Mouse (Mus musculus): ENCODE results near the gene Tbc1d5. TPM values are rescaled to one million over a fixed set of nuclear protein-coding genes. Genes with fewer than 3 reads are reported as not detected.

Tbc1d5 gene
- polyA plus RNA-seq, 1 experiment = 7.2 TPM

GRCm38 (mm10) chr17:50791671-50792070, 387.5 kb downstream of the Tbc1d5 start:
- no peaks in the 10 kb centered on the region for H3K27me3 ChIP-seq (replicated peaks)
- TF ChIP-seq GATA1 (IDR thresholded peaks at IDR 0.05; ENCODE audit: borderline replicate concordance, low read length) = no peak
- no peak for TF ChIP-seq FLI1 (IDR thresholded peaks at IDR 0.05; ENCODE audit: low read length)
- no peaks in the 10 kb centered on the region for H3K9me3 ChIP-seq

DNA sequence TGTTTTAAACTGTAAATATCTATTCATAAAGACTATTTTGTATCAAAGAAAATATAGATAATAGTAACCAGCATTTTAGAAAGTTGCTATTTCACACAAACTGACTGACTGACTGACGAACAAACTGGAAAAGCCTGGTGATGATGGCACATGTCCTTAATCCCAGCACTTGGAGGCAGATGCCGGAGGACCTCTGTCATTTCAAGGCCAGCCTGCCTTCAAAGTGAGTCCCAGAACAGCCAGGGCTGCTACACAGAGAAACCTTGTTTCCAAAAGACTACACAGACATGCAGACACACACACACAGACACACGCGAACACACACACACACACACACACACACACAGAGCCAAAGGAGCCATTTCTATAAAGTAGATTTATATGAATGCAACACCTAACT, 390.3 kb downstream of the Tbc1d5 start:
- peaks cover 3% of the 10 kb centered on the region for H3K36me3 ChIP-seq (replicated peaks; ENCODE audit: low read length)
- no peak overlapping the region for H3K4me3 ChIP-seq (replicated peaks)
- no peaks in the 10 kb centered on the region for H3K9me3 ChIP-seq
- H3K4me1 ChIP-seq = no peaks in the 10 kb centered on the region
- H3K27me3 ChIP-seq (replicated peaks) = no peaks in the 10 kb centered on the region
- no peak for TF ChIP-seq GATA1 (IDR thresholded peaks at IDR 0.05; ENCODE audit: borderline replicate concordance, low read length)
- no peak for TF ChIP-seq FLI1 (IDR thresholded peaks at IDR 0.05; ENCODE audit: low read length)

More at GRCm38 (mm10) chr17:50791671-50792070, 387.5 kb downstream of the Tbc1d5 start:
- peaks cover 3% of the 10 kb centered on the region for H3K36me3 ChIP-seq (replicated peaks; ENCODE audit: low read length)
- H3K4me3 ChIP-seq (replicated peaks) = no peak overlapping the region
- H3K4me1 ChIP-seq = no peaks in the 10 kb centered on the region

GRCm38 (mm10) chr17:50775247-50775646, 403.9 kb downstream of the Tbc1d5 start:
- Histone ChIP-seq H3K36me3 (replicated peaks; ENCODE audit: low read length) (peaks cover 24% of the 10 kb centered on the region), H3K4me3 (replicated peaks) (no peak overlapping the region), H3K4me1 (no peaks in the 10 kb centered on the region), H3K27me3 (replicated peaks) (no peaks in the 10 kb centered on the region), H3K9me3 (peaks cover 3% of the 10 kb centered on the region)
- TF ChIP-seq FLI1 (IDR thresholded peaks at IDR 0.05; ENCODE audit: low read length) = no peak

GRCm38 (mm10) chr17:50764387-50764786, 414.8 kb downstream of the Tbc1d5 start:
- Histone ChIP-seq H3K27me3 (replicated peaks) (no peaks in the 10 kb centered on the region), H3K9me3 (no peaks in the 10 kb centered on the region), H3K4me1 (peaks cover 42% of the 10 kb centered on the region), H3K36me3 (replicated peaks; ENCODE audit: low read length) (peaks cover 17% of the 10 kb centered on the region), H3K4me3 (replicated peaks) (no peak overlapping the region)
- no peak for TF ChIP-seq FLI1 (IDR thresholded peaks at IDR 0.05; ENCODE audit: low read length)
- TF ChIP-seq GATA1 (IDR thresholded peaks at IDR 0.05; ENCODE audit: borderline replicate concordance, low read length) = no peak

GRCm38 (mm10) chr17:50763407-50763806, 415.7 kb downstream of the Tbc1d5 start:
- Histone ChIP-seq H3K9me3 (no peaks in the 10 kb centered on the region), H3K4me3 (replicated peaks) (peak overlapping the region; percentile 54), H3K4me1 (peaks cover 47% of the 10 kb centered on the region), H3K27me3 (replicated peaks) (no peaks in the 10 kb centered on the region), H3K36me3 (replicated peaks; ENCODE audit: low read length) (peaks cover 17% of the 10 kb centered on the region)
- TF ChIP-seq GATA1 (IDR thresholded peaks at IDR 0.05; ENCODE audit: borderline replicate concordance, low read length) = no peak
- no peak for TF ChIP-seq FLI1 (IDR thresholded peaks at IDR 0.05; ENCODE audit: low read length)

DNA sequence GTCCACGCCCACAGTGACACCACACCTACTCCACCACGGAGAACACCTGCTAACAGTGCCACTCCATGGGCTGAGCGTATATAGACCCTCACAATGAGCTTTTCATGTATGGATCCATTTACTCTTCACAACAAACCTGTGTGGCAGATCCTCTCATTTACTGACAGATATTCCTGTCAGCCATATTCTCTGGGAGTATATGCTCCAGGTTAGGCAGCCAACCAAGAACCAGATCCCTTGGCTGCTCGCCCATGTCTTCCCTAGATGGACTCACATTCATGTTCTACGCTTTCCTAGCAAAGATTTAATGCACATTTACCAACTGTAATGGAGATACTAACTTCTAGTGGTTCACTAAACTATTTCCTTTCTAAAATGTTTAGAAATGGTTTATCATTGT, 416.9 kb downstream of the Tbc1d5 start:
- H3K4me1 ChIP-seq = peaks cover 51% of the 10 kb centered on the region
- no peaks in the 10 kb centered on the region for H3K27me3 ChIP-seq (replicated peaks)
- H3K9me3 ChIP-seq = no peaks in the 10 kb centered on the region
- peaks cover 18% of the 10 kb centered on the region for H3K36me3 ChIP-seq (replicated peaks; ENCODE audit: low read length)
- H3K4me3 ChIP-seq (replicated peaks) = no peak overlapping the region
- no peak for TF ChIP-seq FLI1 (IDR thresholded peaks at IDR 0.05; ENCODE audit: low read length)
- no peak for TF ChIP-seq GATA1 (IDR thresholded peaks at IDR 0.05; ENCODE audit: borderline replicate concordance, low read length)

DNA sequence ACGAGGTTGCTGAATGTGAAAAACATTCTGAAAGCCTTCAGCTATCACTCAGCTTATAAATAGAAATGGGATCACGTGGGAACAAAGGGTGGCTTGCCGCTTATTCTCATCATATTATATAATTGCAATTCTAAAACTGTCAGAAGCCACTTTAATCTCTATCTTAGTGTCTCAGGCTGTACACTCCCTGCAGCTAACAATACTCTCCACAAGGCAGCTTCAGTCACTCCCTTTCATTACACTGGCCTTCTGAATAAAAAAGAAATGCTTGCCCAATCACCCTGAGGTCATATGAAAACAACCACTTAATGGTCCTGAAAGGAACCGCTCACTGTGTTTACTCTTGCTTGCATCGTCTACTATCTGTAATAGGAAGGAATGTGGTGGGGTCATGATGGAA, 418.1 kb downstream of the Tbc1d5 start:
- TF ChIP-seq FLI1 (IDR thresholded peaks at IDR 0.05; ENCODE audit: low read length) = no peak
- TF ChIP-seq GATA1 (IDR thresholded peaks at IDR 0.05; ENCODE audit: borderline replicate concordance, low read length) = no peak
- Histone ChIP-seq H3K9me3 (no peaks in the 10 kb centered on the region), H3K36me3 (replicated peaks; ENCODE audit: low read length) (peaks cover 28% of the 10 kb centered on the region), H3K4me1 (peaks cover 54% of the 10 kb centered on the region), H3K4me3 (replicated peaks) (no peak overlapping the region), H3K27me3 (replicated peaks) (no peaks in the 10 kb centered on the region)

GRCm38 (mm10) chr17:50753356-50754138, 425.6 kb downstream of the Tbc1d5 start:
- H3K9me3 ChIP-seq = no peaks in the 10 kb centered on the region
- H3K36me3 ChIP-seq (replicated peaks; ENCODE audit: low read length) = peaks cover 43% of the 10 kb centered on the region
- no peaks in the 10 kb centered on the region for H3K27me3 ChIP-seq (replicated peaks)
- H3K4me1 ChIP-seq = peaks cover 34% of the 10 kb centered on the region
- no peak for TF ChIP-seq FLI1 (IDR thresholded peaks at IDR 0.05; ENCODE audit: low read length)
- no peak for TF ChIP-seq GATA1 (IDR thresholded peaks at IDR 0.05; ENCODE audit: borderline replicate concordance, low read length)
- no peak overlapping the region for H3K4me3 ChIP-seq (replicated peaks)

- H3K9me3 ChIP-seq = no peaks in the 10 kb centered on the region
- peaks cover 43% of the 10 kb centered on the region for H3K36me3 ChIP-seq (replicated peaks; ENCODE audit: low read length)
- TF ChIP-seq GATA1 (IDR thresholded peaks at IDR 0.05; ENCODE audit: borderline replicate concordance, low read length) = no peak
- TF ChIP-seq FLI1 (IDR thresholded peaks at IDR 0.05; ENCODE audit: low read length) = no peak
- no peaks in the 10 kb centered on the region for H3K27me3 ChIP-seq (replicated peaks)
- H3K4me1 ChIP-seq = peaks cover 34% of the 10 kb centered on the region
- no peak overlapping the region for H3K4me3 ChIP-seq (replicated peaks)
Measured at GRCm38 (mm10) chr17:50752753-50753152, 426.4 kb downstream of the Tbc1d5 start.

DNA sequence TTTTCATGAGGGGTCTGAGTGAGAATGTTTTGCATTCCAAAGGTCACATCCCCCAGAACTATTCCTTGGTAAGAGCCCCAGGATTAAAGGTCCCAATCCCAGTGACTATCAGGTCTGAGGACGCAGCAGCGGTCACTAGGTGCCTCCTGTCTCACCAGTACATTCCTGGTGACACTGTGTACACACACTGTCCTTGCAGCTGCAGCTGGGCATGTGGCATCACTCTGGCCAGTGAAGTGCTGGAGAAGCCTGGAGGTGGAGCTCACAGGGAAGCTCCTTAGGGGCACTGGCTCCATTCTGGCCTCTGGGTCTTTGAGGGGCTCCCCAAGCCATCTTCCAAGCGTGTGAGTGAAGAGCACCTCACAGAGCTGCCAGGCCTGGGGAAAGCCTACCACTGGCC, 427.2 kb downstream of the Tbc1d5 start:
- H3K9me3 ChIP-seq = no peaks in the 10 kb centered on the region
- peaks cover 28% of the 10 kb centered on the region for H3K4me1 ChIP-seq
- TF ChIP-seq FLI1 (IDR thresholded peaks at IDR 0.05; ENCODE audit: low read length) = no peak
- TF ChIP-seq GATA1 (IDR thresholded peaks at IDR 0.05; ENCODE audit: borderline replicate concordance, low read length) = no peak

More for the DNA sequence above, 427.2 kb downstream of the Tbc1d5 start:
- no peak overlapping the region for H3K4me3 ChIP-seq (replicated peaks)
- H3K36me3 ChIP-seq (replicated peaks; ENCODE audit: low read length) = peaks cover 35% of the 10 kb centered on the region
- H3K27me3 ChIP-seq (replicated peaks) = no peaks in the 10 kb centered on the region

Measured in megakaryocyte, embryonic 14.5 days (primary cell).